Comparison of ENCODE assay signal across 22 mouse cellular contexts in the genomic region with DNA sequence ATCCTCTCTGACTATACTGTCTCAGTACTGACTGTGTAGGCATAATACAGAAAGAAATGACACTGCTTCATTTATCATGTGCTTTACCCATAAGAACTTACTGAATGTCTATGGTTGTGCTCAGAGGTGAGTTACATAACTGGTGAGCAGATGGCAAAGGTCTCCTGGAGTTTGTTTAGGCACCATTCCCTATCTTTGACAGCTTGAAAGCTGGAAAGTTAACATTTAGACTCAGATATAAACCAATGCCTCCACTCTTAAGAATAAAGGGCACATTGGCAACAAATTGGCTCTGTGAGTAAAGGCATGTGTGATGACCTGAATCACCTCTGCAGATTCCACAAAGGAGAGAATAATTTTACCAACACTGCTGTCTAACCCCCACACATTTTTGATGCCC.
DNase-seq lines count a peak whose midpoint lies in the region; ATAC-seq and TF ChIP-seq lines count a peak whose summit lies in the region.
"Had no signal": no experiment of that assay in that cellular context is flagged by ENCODE, and none has a peak within 500 bp of the region (broad histone marks: within the 10 kb centered on the region; RNA-seq: fewer than 3 reads in every experiment).

No protein-coding gene starts in this region.

- no peaks in the 10 kb centered on the region for H3K4me1 ChIP-seq in kidney, adult 2 months (ENCODE audit: control insufficient read depth, insufficient read depth, low read length)
- peaks cover 2% of the 10 kb centered on the region; the same call in 1 of the 2 replicates for H3K4me1 ChIP-seq in liver, adult 2 months (ENCODE audit: control insufficient read depth, insufficient read depth, low read length)
- no peaks in the 10 kb centered on the region for H3K4me1 ChIP-seq in liver, embryonic 11.5 days (replicated peaks; ENCODE audit: control insufficient read depth, insufficient read depth, low read length)
- H3K4me1 ChIP-seq: embryonic facial prominence, embryonic 13.5 days; embryonic facial prominence, embryonic 15.5 days; forebrain, embryonic 10.5 days; forebrain, embryonic 12.5 days had no signal

- no peak overlapping the region for H3K4me3 ChIP-seq in kidney, adult 2 months (ENCODE audit: insufficient read depth, low read depth, low read length)
- H3K4me3 ChIP-seq in liver, adult 2 months (ENCODE audit: insufficient read depth, low read depth, low read length): no peak overlapping the region
- no peak overlapping the region for H3K4me3 ChIP-seq in liver, embryonic 11.5 days (ENCODE audit: low read depth, low read length)
- H3K4me3 ChIP-seq: embryonic facial prominence, embryonic 13.5 days; embryonic facial prominence, embryonic 15.5 days; erythroblast, embryonic 14.5 days; forebrain, embryonic 10.5 days; forebrain, embryonic 12.5 days had no signal

- peak; percentile 10 for DNase-seq in kidney, adult 2 months
- DNase-seq in kidney, postnatal 36 days: no peak
- peak; percentile 96 for DNase-seq in liver, adult 2 months (ENCODE audit: extremely low read depth, low read depth, low spot score)
- no peak for DNase-seq in liver, embryonic 11.5 days (ENCODE audit: low spot score)
- DNase-seq in adipocyte (ENCODE audit: low spot score): peak; percentile 43
- DNase-seq in brain, adult 2 months (ENCODE audit: low read depth, low spot score): peak; percentile 7
- no peak for DNase-seq in ovary, adult 18-20 months (ENCODE audit: low spot score)
- DNase-seq: adrenal gland, adult 8-10 months; adrenal gland, postnatal 14 days; adrenal gland, postnatal 36 days; cerebellum, adult 11 months; cerebellum, adult 18-20 months; cerebellum, adult 8-10 months; cerebellum, adult 9-11 months; embryo, embryonic 11 days had no signal

- TF ChIP-seq POLR2A in kidney, adult 2 months (IDR thresholded peaks at IDR 0.05; ENCODE audit: low read depth, low read length): no peak
- TF ChIP-seq POLR2A in liver, adult 2 months (IDR thresholded peaks at IDR 0.05; ENCODE audit: extremely low read depth, insufficient read depth, low read length): no peak

- H3K27ac ChIP-seq in kidney, adult 2 months (ENCODE audit: insufficient read depth, low read depth, low read length): no peak overlapping the region
- no peak overlapping the region for H3K27ac ChIP-seq in liver, adult 2 months (replicated peaks; ENCODE audit: insufficient read depth, low read depth, low read length)
- no peak overlapping the region for H3K27ac ChIP-seq in liver, embryonic 11.5 days (ENCODE audit: low read depth, low read length)
- H3K27ac ChIP-seq: embryonic facial prominence, embryonic 13.5 days; embryonic facial prominence, embryonic 15.5 days; forebrain, embryonic 10.5 days; forebrain, embryonic 12.5 days had no signal

- H3K9ac ChIP-seq in liver, adult 2 months (ENCODE audit: low read depth, low read length): no peak overlapping the region
- no peak overlapping the region for H3K9ac ChIP-seq in liver, embryonic 11.5 days (ENCODE audit: low read depth, low read length)
- H3K9ac ChIP-seq: embryonic facial prominence, embryonic 13.5 days; embryonic facial prominence, embryonic 15.5 days; forebrain, embryonic 12.5 days had no signal

- no peak for TF ChIP-seq CTCF in kidney, adult 2 months (conservative IDR thresholded peaks at IDR 0.05; ENCODE audit: insufficient read depth, insufficient read length, low read depth, low read length)
- no peak for TF ChIP-seq CTCF in liver, adult 2 months (IDR thresholded peaks at IDR 0.05; ENCODE audit: low read depth, low read length)

- H3K79me2 ChIP-seq in liver, adult 2 months (ENCODE audit: control insufficient read depth, insufficient read depth, low read length): no peaks in the 10 kb centered on the region

- H3K4me2 ChIP-seq in liver, embryonic 11.5 days: no peak overlapping the region
- H3K4me2 ChIP-seq: embryonic facial prominence, embryonic 13.5 days; embryonic facial prominence, embryonic 15.5 days; forebrain, embryonic 12.5 days had no signal

- ATAC-seq in liver, embryonic 11.5 days (replicated peaks; ENCODE audit: low FRiP score): no peak
- ATAC-seq: forebrain, embryonic 14.5 days; forebrain, embryonic 16.5 days had no signal

- H3K36me3 ChIP-seq in kidney, adult 2 months (ENCODE audit: control insufficient read depth, insufficient read depth, low read length): no peaks in the 10 kb centered on the region
- no peaks in the 10 kb centered on the region for H3K36me3 ChIP-seq in liver, adult 2 months (ENCODE audit: control insufficient read depth, insufficient read depth, low read length)
- no peaks in the 10 kb centered on the region for H3K36me3 ChIP-seq in liver, embryonic 11.5 days (ENCODE audit: control insufficient read depth, insufficient read depth, low read length)
- H3K36me3 ChIP-seq: embryonic facial prominence, embryonic 13.5 days; embryonic facial prominence, embryonic 15.5 days; forebrain, embryonic 10.5 days; forebrain, embryonic 12.5 days had no signal

- no peaks in the 10 kb centered on the region for H3K27me3 ChIP-seq in kidney, adult 2 months (replicated peaks; ENCODE audit: control insufficient read depth, insufficient read depth, low read length)
- no peaks in the 10 kb centered on the region for H3K27me3 ChIP-seq in liver, adult 2 months (ENCODE audit: control insufficient read depth, insufficient read depth, low read length)
- H3K27me3 ChIP-seq in liver, embryonic 11.5 days (replicated peaks; ENCODE audit: control insufficient read depth, insufficient read depth, low read length): no peaks in the 10 kb centered on the region
- H3K27me3 ChIP-seq: embryonic facial prominence, embryonic 13.5 days; embryonic facial prominence, embryonic 15.5 days; forebrain, embryonic 12.5 days had no signal

- H3K9me3 ChIP-seq in liver, embryonic 11.5 days (ENCODE audit: control insufficient read depth, low read length): no peaks in the 10 kb centered on the region
- H3K9me3 ChIP-seq: embryonic facial prominence, embryonic 13.5 days; embryonic facial prominence, embryonic 15.5 days; forebrain, embryonic 10.5 days; forebrain, embryonic 12.5 days had no signal

Comparison
In these comparisons a context has a peak if more than half of its experiments do, and no peak if none do; other contexts are left out.
1. DNase-seq: peak in kidney, adult 2 months (single experiment), liver, adult 2 months (single experiment), adipocyte (single experiment) and brain, adult 2 months (single experiment); none in kidney, postnatal 36 days (0 of 2), liver, embryonic 11.5 days (single experiment) and ovary, adult 18-20 months (single experiment).